Mouse (Mus musculus) R1 (cell line): ENCODE data around the gene Ccdc186.
"Not testable (repeated sequence)": the region's sequence is repeated elsewhere in the genome, so short reads cannot be mapped to it uniquely, and the experiment has no call there.

Experiments used
- DNase-seq: peaks from one replicate; pipeline ENCODE4 v3.0.0-alpha.2; 2018; ENCODE audit warnings: low read depth, low spot score

The Ccdc186 gene

GRCm38 (mm10) chr19:56801656-56802351 lies 20.2 kb downstream of the Ccdc186 start:
- DNase-seq, result no peak

GRCm38 (mm10) chr19:56800930-56801655 lies 20.9 kb downstream of the Ccdc186 start:
- DNase-seq, result no peak

GRCm38 (mm10) chr19:56800226-56800625 lies 21.8 kb downstream of the Ccdc186 start:
- DNase-seq, result no peak

- DNase-seq, result no peak
Observed at GRCm38 (mm10) chr19:56797376-56797775, 24.6 kb downstream of the Ccdc186 start.

- no peak for DNase-seq
Observed at GRCm38 (mm10) chr19:56788952-56789351, 33.0 kb downstream of the Ccdc186 start.

- no peak for DNase-seq
Observed at GRCm38 (mm10) chr19:56787911-56788310, 34.1 kb downstream of the Ccdc186 start.

- not testable (repeated sequence) for DNase-seq
Observed at GRCm38 (mm10) chr19:56778532-56778931, 43.5 kb downstream of the Ccdc186 start.

- peak; percentile 57 for DNase-seq
Observed at GRCm38 (mm10) chr19:56776719-56777382, 45.1 kb downstream of the Ccdc186 start.

- DNase-seq, result peak; percentile 28
Observed at GRCm38 (mm10) chr19:56775893-56776718, 45.9 kb downstream of the Ccdc186 start.

GRCm38 (mm10) chr19:56774971-56775892 lies 46.8 kb downstream of the Ccdc186 start:
- no peak for DNase-seq

- no peak for DNase-seq
Observed at GRCm38 (mm10) chr19:56774408-56774962, 47.5 kb downstream of the Ccdc186 start.

GRCm38 (mm10) chr19:56773393-56773971 lies 48.5 kb downstream of the Ccdc186 start:
- peak; percentile 74 for DNase-seq

- DNase-seq, result no peak
Observed at GRCm38 (mm10) chr19:56772158-56772557, 49.8 kb downstream of the Ccdc186 start.

GRCm38 (mm10) chr19:56769024-56769423 lies 53.0 kb downstream of the Ccdc186 start:
- DNase-seq, result no peak

- DNase-seq, result no peak
Observed at GRCm38 (mm10) chr19:56762686-56763085, 59.3 kb downstream of the Ccdc186 start.

- DNase-seq, result no peak
Observed at GRCm38 (mm10) chr19:56761727-56762126, 60.3 kb downstream of the Ccdc186 start.

GRCm38 (mm10) chr19:56761096-56761495 lies 60.9 kb downstream of the Ccdc186 start:
- no peak for DNase-seq

GRCm38 (mm10) chr19:56760306-56760940 lies 61.6 kb downstream of the Ccdc186 start:
- DNase-seq, result no peak

GRCm38 (mm10) chr19:56759740-56760139 lies 62.2 kb downstream of the Ccdc186 start:
- no peak for DNase-seq
